Mouse (Mus musculus): ENCODE results near the gene Fnbp4. TPM values are rescaled to one million over a fixed set of nuclear protein-coding genes. Genes with fewer than 3 reads are reported as not detected.

Fnbp4 gene
- total RNA-seq (2021): 10 to 100 TPM; 13.4 to 15.4 TPM

DNA sequence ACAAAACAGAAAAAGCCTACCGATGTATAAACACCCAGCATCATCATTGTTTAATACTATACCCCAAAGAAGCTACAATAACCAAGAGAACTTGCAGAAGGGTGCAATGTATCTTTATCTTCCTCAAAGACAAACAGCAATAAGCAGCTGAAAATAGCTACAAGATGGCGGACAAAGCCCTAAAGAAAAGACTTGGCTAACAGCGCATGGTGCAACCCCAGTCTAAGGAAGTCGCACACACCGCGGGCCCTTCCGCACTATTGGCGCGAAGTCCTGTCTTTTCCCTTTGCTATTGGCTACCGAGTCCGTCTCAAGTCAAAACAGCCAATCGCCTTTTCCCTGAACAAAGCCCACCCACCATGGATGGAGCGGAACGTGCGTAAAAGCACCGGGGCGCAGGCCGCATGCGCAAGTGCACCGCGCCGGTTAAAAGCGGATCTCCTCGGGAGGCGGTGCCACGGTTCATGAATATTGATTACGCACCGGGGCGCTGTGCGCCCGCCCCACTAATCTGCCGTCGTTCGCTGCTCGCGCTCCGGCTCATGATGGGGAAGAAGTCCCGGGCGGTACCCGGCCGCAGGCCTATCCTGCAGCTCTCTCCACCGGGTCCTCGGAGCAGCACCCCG, at the start of gene Fnbp4:
Gene Fnbp4, plus strand, starts transcription at position 318 of the 626 bp plus-strand sequence.
- peak; percentile 99 for DNase-seq (ENCODE audit: low spot score)
- intact Hi-C loops (cut with DNase I): loop anchor here (10.0 kb wide), 1 partner anchor 320 kb away; no protein-coding TSS in a partner anchor

DNA sequence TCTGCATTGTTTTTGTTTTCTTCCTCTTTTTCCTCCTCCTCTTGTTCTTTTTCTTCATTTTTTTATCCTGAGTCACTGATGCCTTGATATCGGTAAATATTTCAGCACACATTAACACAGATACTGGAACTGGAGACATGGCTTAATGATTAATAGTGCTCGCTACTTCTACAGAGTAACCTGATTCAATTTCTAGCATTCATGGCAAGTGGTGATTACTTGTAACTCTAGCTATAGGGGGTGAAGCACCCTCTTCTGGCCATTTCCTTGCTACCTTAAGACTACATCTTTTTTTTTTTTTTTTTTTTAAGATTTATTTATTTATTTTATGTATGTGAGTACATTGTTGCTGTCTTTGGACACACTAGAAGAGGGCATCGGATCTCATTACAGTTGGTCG, 44.2 kb upstream of the Fnbp4 start:
- no peak for DNase-seq (ENCODE audit: low spot score)
- intact Hi-C loops (cut with DNase I): no loop called here

DNA sequence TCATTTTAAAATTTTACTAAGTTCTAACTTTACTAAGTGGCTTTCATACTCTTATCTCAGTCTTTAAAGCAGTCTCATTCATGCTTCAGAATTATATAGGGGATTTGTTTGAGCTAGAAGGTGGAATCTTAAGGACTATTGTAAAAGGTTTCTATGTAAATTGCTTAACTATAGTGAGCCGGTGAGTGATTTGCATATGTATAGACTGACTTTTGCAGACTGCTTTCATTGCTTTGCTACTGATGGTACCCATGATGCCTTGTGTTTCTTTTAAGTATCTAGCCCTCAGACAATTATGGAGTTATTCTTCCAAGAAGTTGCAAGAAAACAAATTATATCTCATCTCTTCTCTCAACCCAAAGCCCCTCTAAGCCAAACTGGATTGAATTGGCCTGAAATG, 36.6 kb upstream of the Fnbp4 start:
- intact Hi-C loops (cut with DNase I): no loop called here
- DNase-seq (ENCODE audit: low spot score): no peak

DNA sequence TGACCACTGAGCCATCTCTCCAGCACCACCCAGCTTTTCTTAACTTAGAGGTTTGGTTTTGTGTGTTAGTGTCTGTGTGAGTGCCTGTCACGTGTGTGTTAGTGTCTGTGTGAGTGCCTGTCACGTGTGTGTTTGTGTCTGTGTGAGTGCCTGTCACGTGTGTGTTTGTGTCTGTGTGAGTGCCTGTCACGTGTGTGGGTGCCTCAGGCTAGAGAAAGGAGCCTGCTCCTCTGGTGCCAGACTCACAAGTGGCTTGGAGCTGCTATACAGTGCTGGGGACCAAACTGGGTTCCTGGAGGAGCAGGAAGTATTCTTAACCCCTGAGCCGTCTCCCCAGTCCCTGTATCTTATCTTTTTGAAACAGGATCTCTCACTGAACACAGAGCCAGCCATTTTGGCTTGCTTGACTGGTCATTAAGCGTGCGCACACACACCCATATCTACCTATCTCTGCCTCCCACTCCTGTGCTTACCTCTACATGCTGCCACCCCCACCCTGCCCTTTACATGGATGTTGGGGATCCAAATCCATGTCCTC, 29.5 kb upstream of the Fnbp4 start:
- intact Hi-C loops (cut with DNase I): no loop called here
- DNase-seq (ENCODE audit: low spot score): no peak

DNA sequence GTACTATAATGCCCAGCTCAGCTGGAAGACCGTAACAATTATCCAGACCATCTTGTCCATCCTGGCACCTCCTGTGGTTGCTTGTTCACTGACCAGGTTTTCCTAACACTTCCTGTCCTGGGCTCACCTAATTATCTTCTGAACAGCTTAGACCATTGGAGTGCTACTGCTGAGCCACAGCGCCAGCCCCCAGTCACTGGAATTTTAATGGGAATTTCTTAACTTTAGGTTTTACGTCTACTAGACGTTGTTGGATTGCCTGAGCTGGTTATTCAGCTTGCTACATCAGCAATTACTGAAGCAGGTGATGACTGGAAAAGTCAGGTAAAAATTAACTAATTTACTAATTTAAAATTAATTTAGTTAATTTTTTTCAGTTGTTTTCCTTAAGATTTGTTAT, 27.8 kb upstream of the Fnbp4 start:
- intact Hi-C loops (cut with DNase I): no loop called here

DNA sequence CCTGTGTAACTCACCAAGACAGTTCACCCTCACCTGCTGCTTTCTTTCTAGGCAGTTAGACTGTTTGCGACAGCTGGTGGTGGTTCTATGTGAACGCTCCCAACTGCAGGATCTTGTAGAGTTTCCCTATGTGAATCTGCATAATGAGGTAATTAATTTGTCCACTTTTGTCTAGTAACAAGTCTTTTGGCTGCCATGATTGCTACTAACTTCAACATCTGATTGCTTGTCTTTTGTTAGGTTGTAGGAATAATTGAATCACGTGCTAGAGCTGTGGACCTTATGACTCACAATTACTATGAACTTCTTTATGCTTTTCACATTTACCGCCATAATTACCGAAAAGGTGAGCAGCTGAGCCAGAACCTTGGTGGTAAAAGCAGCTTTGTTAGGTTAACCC, 27.2 kb upstream of the Fnbp4 start:
- no peak for DNase-seq (ENCODE audit: low spot score)
- intact Hi-C loops (cut with DNase I): no loop called here

More for the DNA sequence above, 27.8 kb upstream of the Fnbp4 start:
- no peak for DNase-seq (ENCODE audit: low spot score)

DNA sequence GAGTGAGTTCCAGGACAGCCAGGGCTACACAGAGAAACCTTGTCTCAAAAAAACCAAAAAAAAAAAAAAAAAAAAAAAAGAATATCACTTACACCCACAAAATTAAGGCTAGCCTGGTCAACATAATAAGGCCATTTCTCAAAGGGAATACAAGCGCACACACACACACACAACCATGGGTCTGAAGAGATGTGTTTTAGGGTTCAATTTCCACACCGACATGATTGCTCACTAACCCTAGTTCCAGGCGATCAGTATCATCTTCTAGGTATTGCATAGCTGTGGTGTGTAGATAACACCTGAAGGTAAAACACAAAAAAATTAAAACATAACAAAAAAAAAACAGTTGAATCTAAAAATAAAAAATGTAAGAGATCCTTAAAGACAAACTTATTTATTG, 18.4 kb upstream of the Fnbp4 start:
- intact Hi-C loops (cut with DNase I): no loop called here
- DNase-seq (ENCODE audit: low spot score): no peak

DNA sequence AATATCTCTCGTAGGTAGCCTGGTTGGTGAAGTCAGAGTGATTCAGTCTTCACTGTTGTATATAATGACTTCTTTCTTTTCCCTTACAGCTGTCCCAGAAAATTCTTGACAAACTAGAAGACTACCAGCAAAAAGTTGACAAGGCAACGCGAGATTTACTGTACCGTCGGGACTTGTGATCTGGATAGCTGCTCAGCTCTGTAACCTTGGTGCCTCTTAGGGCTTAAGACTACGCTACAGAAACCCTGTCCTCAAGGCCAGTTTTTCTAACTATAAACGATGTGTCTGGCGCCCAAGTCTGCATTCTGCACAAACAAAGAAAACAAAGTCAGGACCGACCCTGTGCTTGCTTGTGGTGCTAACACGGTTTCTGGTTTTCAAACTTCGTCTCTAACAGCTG, 9.8 kb upstream of the Fnbp4 start:
- DNase-seq (ENCODE audit: low spot score): no peak
- intact Hi-C loops (cut with DNase I): no loop called here

DNA sequence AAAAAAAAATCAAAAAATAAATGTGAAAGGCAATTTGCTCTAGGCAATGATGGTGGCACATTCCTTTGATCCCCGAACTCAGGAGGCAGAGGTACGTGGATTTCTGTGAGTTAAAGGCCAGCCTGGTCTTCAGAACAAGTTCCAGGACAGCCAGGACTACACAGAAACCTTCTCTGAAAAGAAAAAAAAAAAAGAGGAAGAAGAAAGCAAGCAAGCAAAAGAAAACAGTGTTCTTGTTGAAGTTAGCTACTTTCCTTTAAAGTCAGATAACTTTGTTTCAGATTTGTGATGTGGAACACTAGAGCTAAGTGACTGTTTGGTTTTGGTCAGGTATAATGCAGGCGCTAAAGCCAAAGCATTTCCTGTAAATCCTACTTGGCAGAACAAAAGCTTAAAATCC, 6.4 kb upstream of the Fnbp4 start:
- intact Hi-C loops (cut with DNase I): no loop called here
- DNase-seq (ENCODE audit: low spot score): no peak

DNA sequence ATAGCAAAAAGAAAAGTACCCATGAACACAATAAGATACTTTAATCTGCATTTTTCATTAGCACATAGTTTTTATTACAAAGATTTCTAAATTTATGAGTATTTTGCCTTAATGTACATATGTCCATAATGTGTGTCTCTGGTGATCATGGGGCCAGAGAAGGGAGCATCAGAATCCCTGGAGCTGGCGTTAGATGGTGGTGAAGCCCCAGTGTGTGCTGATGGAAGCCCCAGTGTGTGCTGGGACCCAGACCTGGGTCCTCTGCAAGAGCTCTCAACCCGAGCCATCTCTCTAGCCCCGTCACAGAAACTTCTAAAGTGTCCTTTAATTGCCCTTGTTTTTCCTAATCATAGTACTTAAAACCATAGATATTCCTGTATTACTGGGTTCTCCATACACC, 5.8 kb upstream of the Fnbp4 start:
- no peak for DNase-seq (ENCODE audit: low spot score)
- intact Hi-C loops (cut with DNase I): no loop called here

DNA sequence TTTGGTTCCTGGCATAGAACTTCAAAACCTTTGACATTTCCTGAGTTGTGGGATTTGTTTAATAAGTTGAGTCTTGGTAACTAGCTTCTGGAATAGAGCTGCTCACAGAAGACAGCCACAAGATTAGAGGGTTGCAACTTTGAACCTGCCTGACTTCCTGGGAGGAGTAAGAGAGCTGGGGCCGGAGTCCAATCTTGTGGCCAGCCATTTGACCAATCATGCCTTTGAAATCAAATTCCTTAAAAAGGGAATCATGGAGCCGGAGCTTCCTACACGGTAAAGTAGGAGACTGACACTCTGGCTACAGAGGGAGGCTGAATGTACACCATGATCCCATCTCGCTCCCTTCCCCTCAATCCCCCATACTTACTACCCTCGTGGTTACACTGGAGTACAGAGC, 5.2 kb upstream of the Fnbp4 start:
- intact Hi-C loops (cut with DNase I): loop anchor here (10.0 kb wide), 1 partner anchor 325 kb away; no protein-coding TSS in a partner anchor

DNA sequence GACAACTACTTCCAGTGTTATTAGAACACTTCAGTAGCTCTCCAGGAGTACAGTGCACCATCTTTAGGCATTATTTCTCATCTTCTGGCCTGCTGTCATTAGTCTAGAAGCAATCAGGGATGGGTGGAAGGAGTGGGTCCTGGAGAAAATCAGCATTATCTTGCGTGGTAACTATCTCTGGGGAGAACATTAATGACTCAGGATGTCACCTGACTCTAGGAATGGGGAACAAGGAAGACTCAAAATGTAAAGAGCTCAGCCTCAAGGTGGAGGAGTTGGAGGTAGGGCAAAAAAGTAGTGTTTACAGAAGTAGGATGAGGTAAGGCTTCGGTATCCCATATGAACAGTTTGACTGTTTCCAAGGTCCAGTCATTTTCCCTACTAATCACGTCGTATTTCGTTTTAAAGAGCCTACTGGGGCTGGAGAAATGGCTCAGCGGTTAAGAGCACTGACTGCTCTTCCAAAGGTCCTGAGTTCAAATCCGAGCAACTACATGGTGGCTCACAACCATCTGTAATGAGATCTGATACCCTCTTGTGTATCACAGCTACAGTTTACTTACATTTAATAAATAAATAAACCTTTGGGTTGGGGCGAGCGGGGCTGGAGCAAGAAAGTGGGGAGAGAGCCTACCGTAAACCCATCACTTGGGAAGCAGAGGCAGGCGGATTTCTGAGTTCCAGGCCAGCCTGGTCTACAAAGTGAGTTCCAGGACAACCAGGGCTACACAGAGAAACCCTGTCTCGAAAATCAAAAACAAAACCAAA, 701 bp upstream of the Fnbp4 start:
- intact Hi-C loops (cut with DNase I): loop anchor here (10.0 kb wide), 1 partner anchor 320 kb away; no protein-coding TSS in a partner anchor
- no peak for DNase-seq (ENCODE audit: low spot score)

More for the DNA sequence above, 5.2 kb upstream of the Fnbp4 start:
- DNase-seq (ENCODE audit: low spot score): no peak

DNA sequence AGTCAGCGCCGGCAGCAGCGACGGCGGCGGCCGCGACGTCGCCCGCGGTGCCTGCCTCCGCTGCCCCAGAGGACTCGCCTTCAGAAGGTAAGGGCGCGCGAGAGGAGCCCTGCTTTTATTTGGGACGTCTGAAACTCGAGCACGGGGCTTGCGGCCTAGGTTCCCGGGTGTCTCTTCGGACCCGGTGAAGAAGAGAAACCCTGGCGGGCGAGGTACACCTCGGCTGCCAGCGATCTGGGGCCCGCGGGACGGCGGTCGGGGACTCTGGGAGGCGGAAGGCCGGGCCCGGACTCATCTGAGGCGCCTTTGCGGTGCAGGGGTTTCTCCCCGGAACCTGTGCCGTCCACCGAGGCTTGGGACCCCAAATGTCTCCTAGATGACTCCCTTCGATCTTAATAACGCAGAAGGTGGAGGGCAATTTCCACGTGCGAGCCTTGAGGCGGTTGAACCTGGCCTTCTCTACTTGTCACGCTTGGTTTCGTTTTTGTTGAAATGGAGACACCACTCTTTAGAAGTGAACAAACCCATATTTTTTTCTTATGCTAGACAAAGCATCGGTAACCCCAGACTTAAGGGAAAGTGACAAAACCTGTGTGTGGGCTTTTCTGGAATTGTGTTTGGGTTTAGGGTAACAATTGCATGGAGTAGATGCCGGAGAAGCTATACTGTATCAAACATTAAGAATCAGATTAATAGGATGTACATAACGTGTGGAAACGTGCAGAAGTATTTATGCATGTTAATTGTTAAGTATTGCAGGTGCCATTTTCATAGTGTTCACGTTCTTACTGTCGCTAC, 769 bp downstream of the Fnbp4 start:
- intact Hi-C loops (cut with DNase I): loop anchor here (10.0 kb wide), 1 partner anchor 319 kb away; no protein-coding TSS in a partner anchor
- DNase-seq (ENCODE audit: low spot score): peak; percentile 12

DNA sequence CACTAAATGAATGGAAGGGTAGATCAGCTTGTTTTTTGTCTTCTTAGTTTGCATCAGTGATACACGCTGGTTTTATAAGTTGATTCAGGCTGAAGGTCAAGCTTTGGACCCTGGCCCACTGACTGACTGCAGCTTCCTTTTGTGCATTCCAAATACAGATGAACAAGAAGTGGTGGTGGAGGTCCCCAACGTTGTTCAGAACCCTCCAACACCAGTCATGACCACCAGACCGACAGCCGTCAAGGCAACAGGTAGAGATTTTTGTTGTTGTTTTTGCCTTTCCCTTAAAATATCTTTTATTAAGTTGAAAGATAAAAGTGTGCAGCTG, 1.3 kb downstream of the Fnbp4 start:
- DNase-seq (ENCODE audit: low spot score): no peak
- intact Hi-C loops (cut with DNase I): loop anchor here (10.0 kb wide), 1 partner anchor 318 kb away; no protein-coding TSS in a partner anchor

DNA sequence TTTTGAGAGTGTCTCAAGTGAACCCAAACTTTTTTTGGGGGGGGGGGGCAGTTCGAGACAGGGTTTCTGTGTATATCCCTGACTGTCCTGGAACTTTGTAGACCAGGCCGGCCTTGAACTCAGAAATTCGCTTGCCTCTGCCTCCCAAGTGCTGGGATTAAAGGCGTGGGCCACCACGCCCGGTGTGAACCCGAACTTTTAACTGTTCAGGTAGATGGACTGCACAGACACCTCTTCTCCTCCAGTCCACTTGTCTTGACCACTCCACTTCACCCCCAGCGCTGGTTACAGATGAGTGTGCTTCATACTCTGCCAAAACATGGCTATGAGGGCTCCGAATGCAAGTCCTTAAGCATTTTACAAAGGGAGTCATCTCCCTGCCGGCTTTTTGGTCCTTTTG, 2.0 kb downstream of the Fnbp4 start:
- DNase-seq (ENCODE audit: low spot score): no peak
- intact Hi-C loops (cut with DNase I): loop anchor here (10.0 kb wide), 1 partner anchor 318 kb away; no protein-coding TSS in a partner anchor

DNA sequence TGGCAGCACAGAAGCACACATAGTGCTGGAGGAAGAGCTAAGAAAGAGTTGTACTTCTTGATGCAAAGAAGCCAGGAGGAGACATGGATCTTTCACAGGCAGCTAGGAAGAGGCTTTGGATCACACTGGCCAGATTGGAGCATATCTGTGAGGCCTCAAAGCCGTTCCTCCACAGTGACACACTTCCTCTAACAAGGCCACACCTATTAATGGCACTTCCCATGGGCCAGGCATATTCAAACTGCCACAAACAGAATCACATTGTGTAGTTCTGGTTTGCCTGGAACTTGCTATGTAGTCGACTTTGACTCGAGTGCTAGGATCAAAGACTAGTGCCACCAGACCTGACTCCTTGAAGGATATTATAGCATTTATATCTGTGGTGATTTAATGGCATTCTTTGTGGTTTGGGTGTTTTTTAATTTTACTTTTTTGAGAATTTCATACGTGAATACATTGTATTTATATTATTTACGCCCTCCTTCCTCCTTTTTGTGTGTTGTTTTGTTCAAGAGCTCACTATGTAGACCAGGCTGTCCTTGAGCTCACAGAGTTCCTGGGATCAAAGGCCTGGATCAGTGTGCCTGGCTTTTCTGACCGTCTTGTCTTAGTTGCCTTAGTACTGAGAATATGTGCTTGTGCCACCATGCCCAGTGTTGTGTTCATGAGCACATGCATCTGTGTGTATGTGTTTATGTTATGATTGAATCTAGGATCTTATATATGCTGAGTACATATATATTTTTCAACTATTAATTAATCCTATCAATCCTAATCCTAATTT, 4.7 kb downstream of the Fnbp4 start:
- intact Hi-C loops (cut with DNase I): loop anchor here (10.0 kb wide), 1 partner anchor 315 kb away; no protein-coding TSS in a partner anchor
- DNase-seq (ENCODE audit: low spot score): peak; percentile 2

DNA sequence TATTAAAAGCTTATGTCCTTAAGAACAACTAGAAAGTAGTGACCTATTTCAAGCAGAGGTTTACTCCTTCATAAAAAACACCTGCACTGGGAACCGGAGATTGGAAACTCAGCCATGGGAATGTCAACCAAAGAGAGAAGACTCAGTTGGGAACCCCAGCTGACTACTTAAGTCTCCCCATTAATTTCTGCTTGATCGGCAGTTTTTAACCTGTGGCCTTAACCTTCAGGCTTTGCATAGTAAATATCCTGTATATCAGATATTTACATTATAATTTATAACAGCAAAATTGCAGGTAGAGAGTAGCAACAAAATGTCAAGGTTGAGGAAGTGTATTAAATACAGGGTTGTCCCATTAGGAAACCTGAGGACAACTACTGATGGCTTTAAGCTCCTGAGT, 8.4 kb downstream of the Fnbp4 start:
- intact Hi-C loops (cut with DNase I): no loop called here
- DNase-seq (ENCODE audit: low spot score): no peak

DNA sequence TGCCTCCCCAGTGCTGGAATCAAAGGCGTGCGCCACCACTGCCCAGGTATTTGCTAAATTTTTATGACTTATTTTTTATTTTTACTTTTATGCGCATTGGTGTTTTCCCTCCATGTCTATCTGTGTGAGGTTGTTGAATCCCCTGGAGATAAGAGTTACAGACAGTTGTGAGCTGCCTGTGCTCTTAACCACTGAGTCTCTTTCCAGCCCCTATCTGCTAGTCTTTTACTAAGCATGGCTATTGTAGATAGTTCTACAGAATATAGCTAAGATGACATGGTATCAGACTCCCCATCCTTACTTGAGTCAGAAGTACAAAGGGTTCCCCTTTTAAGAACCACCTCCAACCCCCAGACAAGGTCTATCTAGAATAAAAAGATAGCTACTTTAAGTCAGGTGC, 9.0 kb downstream of the Fnbp4 start:
- intact Hi-C loops (cut with DNase I): no loop called here
- DNase-seq (ENCODE audit: low spot score): no peak

DNA sequence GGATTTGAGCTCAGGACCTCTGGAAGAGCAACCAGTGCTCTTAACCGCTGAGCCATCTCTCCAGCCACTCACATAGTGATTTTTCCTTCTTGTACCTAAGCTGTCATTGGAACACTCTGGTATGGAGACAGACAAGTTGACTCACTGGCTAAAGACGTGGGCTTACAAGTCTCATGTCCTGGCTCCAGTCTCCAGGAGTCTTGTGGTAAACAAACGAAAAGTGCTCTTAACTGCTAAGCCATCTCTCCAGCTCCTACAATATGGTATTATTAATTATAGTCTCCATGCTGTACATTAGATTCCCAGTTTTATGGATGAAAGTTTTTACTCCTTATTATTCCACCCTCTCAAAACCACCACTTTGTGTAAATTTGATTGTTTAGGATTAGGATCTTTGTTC, 20.0 kb downstream of the Fnbp4 start:
- intact Hi-C loops (cut with DNase I): no loop called here
- no peak for DNase-seq (ENCODE audit: low spot score)

DNA sequence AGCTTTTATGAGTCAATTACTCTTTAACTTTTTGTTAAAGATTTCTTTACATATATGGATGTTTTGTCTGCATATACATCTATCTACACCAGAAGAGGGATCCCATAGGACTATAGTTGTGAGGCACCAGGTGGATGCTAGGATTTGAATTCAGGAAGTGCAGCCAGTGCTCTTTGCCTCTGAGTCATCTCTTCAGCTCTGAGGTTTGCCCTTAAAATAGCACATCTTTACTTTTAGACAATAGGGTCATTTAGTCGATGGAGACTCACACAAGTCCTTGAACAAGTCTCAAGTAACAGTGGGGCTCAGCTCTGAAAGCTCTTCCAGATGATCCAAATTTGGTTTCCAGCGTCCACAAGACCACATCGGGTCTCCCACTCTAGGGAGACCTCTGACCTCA, 36.2 kb downstream of the Fnbp4 start:
- no peak for DNase-seq (ENCODE audit: low spot score)

More for the DNA sequence above, 36.2 kb downstream of the Fnbp4 start:
- intact Hi-C loops (cut with DNase I): no loop called here
